Mouse (Mus musculus): Measurements from ENCODE around the gene Nt5c2. TPM values are rescaled to one million over a fixed set of nuclear protein-coding genes. Genes with fewer than 3 reads are reported as not detected.
"Not testable (repeated sequence)": the region's sequence is repeated elsewhere in the genome, so short reads cannot be mapped to it uniquely, and the experiment has no call there.

Gene Nt5c2
- total and polyA plus RNA-seq, 3 experiments = 16.7 to 63.9 (median 58.2) TPM

GRCm38 (mm10) chr19:46998953-46999352, 16.0 kb downstream of the Nt5c2 start:
- Histone ChIP-seq H3K4me1 (ENCODE audit: control insufficient read depth, insufficient read depth, low read length) (no peaks in the 10 kb centered on the region), H3K27ac (no peak overlapping the region), H3K27me3 (ENCODE audit: control insufficient read depth, insufficient read depth, low read length) (no peaks in the 10 kb centered on the region), H3K36me3 (ENCODE audit: control insufficient read depth, insufficient read depth, low read length) (no peaks in the 10 kb centered on the region), H3K4me3 (no peak overlapping the region), H3K79me2 (replicated peaks; ENCODE audit: control insufficient read depth, insufficient read depth, low read length) (no peaks in the 10 kb centered on the region), H3K9ac (ENCODE audit: low read depth, low read length) (no peak overlapping the region)
- intact Hi-C loops (cut with DNase I) = no loop called here
- TF ChIP-seq CTCF (IDR thresholded peaks at IDR 0.05) (no peak), EP300 (IDR thresholded peaks at IDR 0.05; ENCODE audit: insufficient read depth, low read depth, low read length) (no peak), POLR2A (IDR thresholded peaks at IDR 0.05; ENCODE audit: insufficient read depth, low read depth, low read length) (no peak)
- no peak for DNase-seq
- 74% methylated on average over 4 of the region's 4 CpGs for WGBS

- 59% methylated on average over 8 of the region's 8 CpGs for WGBS
- H3K36me3 ChIP-seq (ENCODE audit: control insufficient read depth, insufficient read depth, low read length) = no peaks in the 10 kb centered on the region
- no peaks in the 10 kb centered on the region for H3K4me1 ChIP-seq (ENCODE audit: control insufficient read depth, insufficient read depth, low read length)
- intact Hi-C loops (cut with DNase I) = no loop called here
- no peak for TF ChIP-seq POLR2A (IDR thresholded peaks at IDR 0.05; ENCODE audit: insufficient read depth, low read depth, low read length)
- TF ChIP-seq CTCF (IDR thresholded peaks at IDR 0.05) = no peak
- no peak for TF ChIP-seq EP300 (IDR thresholded peaks at IDR 0.05; ENCODE audit: insufficient read depth, low read depth, low read length)
- no peak for DNase-seq
- no peak overlapping the region for H3K9ac ChIP-seq (ENCODE audit: low read depth, low read length)
- no peaks in the 10 kb centered on the region for H3K79me2 ChIP-seq (replicated peaks; ENCODE audit: control insufficient read depth, insufficient read depth, low read length)
- H3K27me3 ChIP-seq (ENCODE audit: control insufficient read depth, insufficient read depth, low read length) = no peaks in the 10 kb centered on the region
- H3K27ac ChIP-seq = no peak overlapping the region
- no peak overlapping the region for H3K4me3 ChIP-seq
Measured at GRCm38 (mm10) chr19:46998168-46998870, 16.6 kb downstream of the Nt5c2 start.

- no peak overlapping the region for H3K4me3 ChIP-seq
- no peaks in the 10 kb centered on the region for H3K27me3 ChIP-seq (ENCODE audit: control insufficient read depth, insufficient read depth, low read length)
- no peak for DNase-seq
- H3K27ac ChIP-seq = no peak overlapping the region
- 61% methylated on average over 9 of the region's 9 CpGs for WGBS
- intact Hi-C loops (cut with DNase I) = no loop called here
- no peaks in the 10 kb centered on the region for H3K36me3 ChIP-seq (ENCODE audit: control insufficient read depth, insufficient read depth, low read length)
- TF ChIP-seq EP300 (IDR thresholded peaks at IDR 0.05; ENCODE audit: insufficient read depth, low read depth, low read length) (no peak), POLR2A (IDR thresholded peaks at IDR 0.05; ENCODE audit: insufficient read depth, low read depth, low read length) (no peak), CTCF (IDR thresholded peaks at IDR 0.05) (no peak)
- H3K9ac ChIP-seq (ENCODE audit: low read depth, low read length) = no peak overlapping the region
- H3K79me2 ChIP-seq (replicated peaks; ENCODE audit: control insufficient read depth, insufficient read depth, low read length) = no peaks in the 10 kb centered on the region
- no peaks in the 10 kb centered on the region for H3K4me1 ChIP-seq (ENCODE audit: control insufficient read depth, insufficient read depth, low read length)
Measured at GRCm38 (mm10) chr19:46996095-46996494, 18.9 kb downstream of the Nt5c2 start.

- not testable (repeated sequence) for DNase-seq; H3K36me3 ChIP-seq (ENCODE audit: control insufficient read depth, insufficient read depth, low read length); H3K27ac ChIP-seq; H3K79me2 ChIP-seq (replicated peaks; ENCODE audit: control insufficient read depth, insufficient read depth, low read length); H3K9ac ChIP-seq (ENCODE audit: low read depth, low read length); H3K4me1 ChIP-seq (ENCODE audit: control insufficient read depth, insufficient read depth, low read length); H3K27me3 ChIP-seq (ENCODE audit: control insufficient read depth, insufficient read depth, low read length); H3K4me3 ChIP-seq
- intact Hi-C loops (cut with DNase I) = loop anchor here (5.0 kb wide), 1 partner anchor 320 kb away; the partner anchor contains the start of gene Cyp17a1
- WGBS = 68% methylated on average over 4 of the region's 4 CpGs
Measured at GRCm38 (mm10) chr19:46992329-46992728, 22.6 kb downstream of the Nt5c2 start.

- TF ChIP-seq CTCF (IDR thresholded peaks at IDR 0.05) (peak; percentile 97), EP300 (IDR thresholded peaks at IDR 0.05; ENCODE audit: insufficient read depth, low read depth, low read length) (peak; percentile 87), POLR2A (IDR thresholded peaks at IDR 0.05; ENCODE audit: insufficient read depth, low read depth, low read length) (no peak)
- WGBS = 4% methylated on average over 5 of the region's 5 CpGs
- H3K27me3 ChIP-seq (ENCODE audit: control insufficient read depth, insufficient read depth, low read length) = no peaks in the 10 kb centered on the region
- no peak overlapping the region for H3K4me3 ChIP-seq
- intact Hi-C loops (cut with DNase I) = loop anchor here (1.0 to 5.0 kb wide), 3 partner anchors 115 to 319 kb away; partner anchors contain the start of genes Cnnm2 and Cyp17a1
- no peaks in the 10 kb centered on the region for H3K79me2 ChIP-seq (replicated peaks; ENCODE audit: control insufficient read depth, insufficient read depth, low read length)
- DNase-seq = peak; percentile 77 to 90
- H3K4me1 ChIP-seq (ENCODE audit: control insufficient read depth, insufficient read depth, low read length) = no peaks in the 10 kb centered on the region
- no peak overlapping the region for H3K9ac ChIP-seq (ENCODE audit: low read depth, low read length)
- no peak overlapping the region for H3K27ac ChIP-seq
- no peaks in the 10 kb centered on the region for H3K36me3 ChIP-seq (ENCODE audit: control insufficient read depth, insufficient read depth, low read length)
Measured at GRCm38 (mm10) chr19:46991145-46991544, 23.8 kb downstream of the Nt5c2 start.

- H3K36me3 ChIP-seq (ENCODE audit: control insufficient read depth, insufficient read depth, low read length); H3K4me1 ChIP-seq (ENCODE audit: control insufficient read depth, insufficient read depth, low read length); H3K27ac ChIP-seq; H3K27me3 ChIP-seq (ENCODE audit: control insufficient read depth, insufficient read depth, low read length); H3K9ac ChIP-seq (ENCODE audit: low read depth, low read length); H3K79me2 ChIP-seq (replicated peaks; ENCODE audit: control insufficient read depth, insufficient read depth, low read length); H3K4me3 ChIP-seq; DNase-seq: not testable (repeated sequence)
- 69% methylated on average over 8 of the region's 8 CpGs for WGBS
- intact Hi-C loops (cut with DNase I) = loop anchor here (1.0 to 5.0 kb wide), 3 partner anchors 114 to 318 kb away; partner anchors contain the start of genes Cnnm2 and Cyp17a1
Measured at GRCm38 (mm10) chr19:46990625-46991024, 24.3 kb downstream of the Nt5c2 start.
